Mouse (Mus musculus): ENCODE data around the gene Kctd2.
"Not testable (repeated sequence)": the region's sequence is repeated elsewhere in the genome, so short reads cannot be mapped to it uniquely, and the experiment has no call there.

Kctd2 gene

GRCm38 (mm10) chr11:115419531-115420237 is at the start of gene Kctd2, which contains the start of gene Atp5h:
Gene Kctd2, plus strand, starts transcription at chr11:115420128.
Gene Atp5h, minus strand, starts transcription at chr11:115419962.
- DNase-seq = peak; percentile 96 to 97

GRCm38 (mm10) chr11:115370368-115370767 is 49.6 kb upstream of the Kctd2 start:
- DNase-seq = no peak

GRCm38 (mm10) chr11:115371354-115371753 is 48.6 kb upstream of the Kctd2 start:
- no peak for DNase-seq

- no peak for DNase-seq
These were observed 47.9 kb upstream of the Kctd2 start for GRCm38 (mm10) chr11:115372015-115372414.

GRCm38 (mm10) chr11:115372737-115373136 is 47.2 kb upstream of the Kctd2 start:
- DNase-seq = no peak

- peak; percentile 85 to 89 for DNase-seq
These were observed 45.9 kb upstream of the Kctd2 start for GRCm38 (mm10) chr11:115373805-115374694.

- DNase-seq = no peak
These were observed 45.1 kb upstream of the Kctd2 start for GRCm38 (mm10) chr11:115374695-115375425.

- no peak for DNase-seq
These were observed 43.2 kb upstream of the Kctd2 start for GRCm38 (mm10) chr11:115376722-115377121.

- DNase-seq = no peak
These were observed 42.7 kb upstream of the Kctd2 start for GRCm38 (mm10) chr11:115377254-115377653.

GRCm38 (mm10) chr11:115377854-115378253 is 42.1 kb upstream of the Kctd2 start:
- no peak for DNase-seq

GRCm38 (mm10) chr11:115381276-115381675 is 38.7 kb upstream of the Kctd2 start:
- DNase-seq = no peak

- peak; percentile 93 to 96 for DNase-seq
These were observed 38.0 kb upstream of the Kctd2 start, which contains the start of gene Cdr2l for GRCm38 (mm10) chr11:115381743-115382539. Gene Cdr2l, plus strand, starts transcription at chr11:115381916.

- DNase-seq = peak in 1 of 2 experiments; percentile 50
These were observed 37.0 kb upstream of the Kctd2 start for GRCm38 (mm10) chr11:115382891-115383290.

- DNase-seq = no peak
These were observed 36.0 kb upstream of the Kctd2 start for GRCm38 (mm10) chr11:115383701-115384474.

GRCm38 (mm10) chr11:115384587-115384986 is 35.3 kb upstream of the Kctd2 start:
- no peak for DNase-seq

- DNase-seq = not testable (repeated sequence)
These were observed 33.1 kb upstream of the Kctd2 start for GRCm38 (mm10) chr11:115386859-115387258.

- no peak for DNase-seq
These were observed 28.6 kb upstream of the Kctd2 start for GRCm38 (mm10) chr11:115391358-115391757.

GRCm38 (mm10) chr11:115393721-115394325 is 26.1 kb upstream of the Kctd2 start:
- DNase-seq = peak; percentile 84 to 87

GRCm38 (mm10) chr11:115398085-115398484 is 21.8 kb upstream of the Kctd2 start:
- no peak for DNase-seq

GRCm38 (mm10) chr11:115400126-115400525 is 19.8 kb upstream of the Kctd2 start:
- DNase-seq = no peak
